Mouse (Mus musculus): Measurements from ENCODE around the gene Zfp61. TPM values are rescaled to one million over a fixed set of nuclear protein-coding genes. Genes with fewer than 3 reads are reported as not detected.

The Zfp61 gene
- polyA plus RNA-seq, 1 experiment = 12.4 TPM

- TF ChIP-seq POLR2A (IDR thresholded peaks at IDR 0.05; ENCODE audit: control insufficient read depth, low read depth, low read length) (no peak), CTCF (IDR thresholded peaks at IDR 0.05; ENCODE audit: control insufficient read depth, insufficient read depth, insufficient replicate concordance, low read depth, low read length) (no peak)
- Histone ChIP-seq H3K4me3 (ENCODE audit: control insufficient read depth, low read depth, low read length) (peak overlapping the region; percentile 93), H3K27ac (ENCODE audit: control insufficient read depth, insufficient read depth, low read depth, low read length) (peak overlapping the region; percentile 89), H3K36me3 (ENCODE audit: control insufficient read depth, insufficient read depth, low read length) (no peaks in the 10 kb centered on the region), H3K4me1 (ENCODE audit: control insufficient read depth, insufficient read depth, low read length) (peaks cover 4% of the 10 kb centered on the region), H3K27me3 (ENCODE audit: control insufficient read depth, insufficient read depth, low read length) (no peaks in the 10 kb centered on the region)
Measured at GRCm38 (mm10) chr7:24315726-24316566, 14.9 kb upstream of the Zfp61 start.

- Histone ChIP-seq H3K36me3 (ENCODE audit: control insufficient read depth, insufficient read depth, low read length) (no peaks in the 10 kb centered on the region; the same call in 1 of the 2 replicates), H3K4me1 (ENCODE audit: control insufficient read depth, insufficient read depth, low read length) (peaks cover 8% of the 10 kb centered on the region), H3K27me3 (ENCODE audit: control insufficient read depth, insufficient read depth, low read length) (no peaks in the 10 kb centered on the region), H3K27ac (ENCODE audit: control insufficient read depth, insufficient read depth, low read depth, low read length) (peak overlapping the region; percentile 72), H3K4me3 (ENCODE audit: control insufficient read depth, low read depth, low read length) (peak overlapping the region; percentile 73)
- TF ChIP-seq POLR2A (IDR thresholded peaks at IDR 0.05; ENCODE audit: control insufficient read depth, low read depth, low read length) = no peak
- TF ChIP-seq CTCF (IDR thresholded peaks at IDR 0.05; ENCODE audit: control insufficient read depth, insufficient read depth, insufficient replicate concordance, low read depth, low read length) = no peak
Measured at GRCm38 (mm10) chr7:24299823-24300481, 1.1 kb downstream of the Zfp61 start.

- no peaks in the 10 kb centered on the region; the same call in 1 of the 2 replicates for H3K36me3 ChIP-seq (ENCODE audit: control insufficient read depth, insufficient read depth, low read length)
- H3K4me1 ChIP-seq (ENCODE audit: control insufficient read depth, insufficient read depth, low read length) = peaks cover 8% of the 10 kb centered on the region
- H3K27me3 ChIP-seq (ENCODE audit: control insufficient read depth, insufficient read depth, low read length) = no peaks in the 10 kb centered on the region
- TF ChIP-seq POLR2A (IDR thresholded peaks at IDR 0.05; ENCODE audit: control insufficient read depth, low read depth, low read length) (peak; percentile 63; the same call in 1 of the 2 replicates), CTCF (IDR thresholded peaks at IDR 0.05; ENCODE audit: control insufficient read depth, insufficient read depth, insufficient replicate concordance, low read depth, low read length) (peak; percentile 33; the same call in 1 of the 2 replicates)
- H3K4me3 ChIP-seq (ENCODE audit: control insufficient read depth, low read depth, low read length) = peak overlapping the region; percentile 88
- H3K27ac ChIP-seq (ENCODE audit: control insufficient read depth, insufficient read depth, low read depth, low read length) = peak overlapping the region; percentile 88
Measured at GRCm38 (mm10) chr7:24298973-24299708, 1.9 kb downstream of the Zfp61 start.

GRCm38 (mm10) chr7:24298635-24298972 lies 2.4 kb downstream of the Zfp61 start:
- Histone ChIP-seq H3K4me3 (ENCODE audit: control insufficient read depth, low read depth, low read length) (peak overlapping the region; percentile 88), H3K4me1 (ENCODE audit: control insufficient read depth, insufficient read depth, low read length) (peaks cover 8% of the 10 kb centered on the region), H3K27me3 (ENCODE audit: control insufficient read depth, insufficient read depth, low read length) (no peaks in the 10 kb centered on the region), H3K27ac (ENCODE audit: control insufficient read depth, insufficient read depth, low read depth, low read length) (no peak overlapping the region), H3K36me3 (ENCODE audit: control insufficient read depth, insufficient read depth, low read length) (no peaks in the 10 kb centered on the region; the same call in 1 of the 2 replicates)
- TF ChIP-seq CTCF (IDR thresholded peaks at IDR 0.05; ENCODE audit: control insufficient read depth, insufficient read depth, insufficient replicate concordance, low read depth, low read length) (no peak), POLR2A (IDR thresholded peaks at IDR 0.05; ENCODE audit: control insufficient read depth, low read depth, low read length) (no peak)

- Histone ChIP-seq H3K36me3 (ENCODE audit: control insufficient read depth, insufficient read depth, low read length) (no peaks in the 10 kb centered on the region; the same call in 1 of the 2 replicates), H3K27ac (ENCODE audit: control insufficient read depth, insufficient read depth, low read depth, low read length) (no peak overlapping the region), H3K4me3 (ENCODE audit: control insufficient read depth, low read depth, low read length) (no peak overlapping the region), H3K4me1 (ENCODE audit: control insufficient read depth, insufficient read depth, low read length) (peaks cover 8% of the 10 kb centered on the region), H3K27me3 (ENCODE audit: control insufficient read depth, insufficient read depth, low read length) (no peaks in the 10 kb centered on the region)
- no peak for TF ChIP-seq CTCF (IDR thresholded peaks at IDR 0.05; ENCODE audit: control insufficient read depth, insufficient read depth, insufficient replicate concordance, low read depth, low read length)
- TF ChIP-seq POLR2A (IDR thresholded peaks at IDR 0.05; ENCODE audit: control insufficient read depth, low read depth, low read length) = no peak
Measured at GRCm38 (mm10) chr7:24297361-24298095, 3.5 kb downstream of the Zfp61 start.

GRCm38 (mm10) chr7:24296386-24296785 lies 4.6 kb downstream of the Zfp61 start:
- H3K36me3 ChIP-seq (ENCODE audit: control insufficient read depth, insufficient read depth, low read length) = no peaks in the 10 kb centered on the region; the same call in 1 of the 2 replicates
- H3K4me1 ChIP-seq (ENCODE audit: control insufficient read depth, insufficient read depth, low read length) = peaks cover 8% of the 10 kb centered on the region
- no peak overlapping the region for H3K4me3 ChIP-seq (ENCODE audit: control insufficient read depth, low read depth, low read length)
- TF ChIP-seq CTCF (IDR thresholded peaks at IDR 0.05; ENCODE audit: control insufficient read depth, insufficient read depth, insufficient replicate concordance, low read depth, low read length) (no peak), POLR2A (IDR thresholded peaks at IDR 0.05; ENCODE audit: control insufficient read depth, low read depth, low read length) (no peak)
- H3K27me3 ChIP-seq (ENCODE audit: control insufficient read depth, insufficient read depth, low read length) = no peaks in the 10 kb centered on the region
- no peak overlapping the region for H3K27ac ChIP-seq (ENCODE audit: control insufficient read depth, insufficient read depth, low read depth, low read length)
